Mouse (Mus musculus) E14TG2a.4 (cell line): ENCODE data around the gene Spa17.

ENCODE experiments used
- CTCF ChIP-seq: conservative IDR thresholded peaks from 2 replicates; pipeline ENCODE4 v1.5.1; 2014; ENCODE audit warnings: low read length
- NANOG ChIP-seq: IDR thresholded peaks from 2 replicates; pipeline ENCODE4 v1.6.1; 2014; ENCODE audit warnings: borderline replicate concordance, low read length, mixed read lengths
- POU5F1 ChIP-seq: IDR thresholded peaks from 2 replicates; pipeline ENCODE4 v1.6.1; 2014; ENCODE audit warnings: low read length, borderline replicate concordance

- no peak for TF ChIP-seq CTCF
- TF ChIP-seq NANOG = no peak
- TF ChIP-seq POU5F1 = no peak
Observed at GRCm38 (mm10) chr9:37560617-37561016, 52.9 kb downstream of the Spa17 start.
